Mouse (Mus musculus) heart, postnatal 25 days (tissue): ENCODE data around the gene Fam25c. TPM values are rescaled to one million over a fixed set of nuclear protein-coding genes. Genes with fewer than 3 reads are reported as not detected.
A peak's percentile ranks its signal among the peaks of the same experiment; 100 is the strongest.
"Not testable (repeated sequence)": the region's sequence is repeated elsewhere in the genome, so short reads cannot be mapped to it uniquely, and the experiment has no call there.

ENCODE experiments used
- DNase-seq: peaks from one replicate; pipeline ENCODE4 v3.0.0; 2022; ENCODE audit warnings: low spot score
- intact Hi-C: fragments of 180-260 bp; cut with DNase I; formaldehyde crosslinking; loops from one replicate; pipeline ENCODE4 v1.15.1; 2025
- total RNA-seq, 2 experiments: library from RNA; stranded (reverse); gene quantifications; 2 replicates each; pipeline ENCODE4 v1.2.3; 2021

Gene Fam25c
- total RNA-seq, 2 experiments from 2014 or later: not detected

GRCm38 (mm10) chr14:34365147-34365507 is 9.9 kb upstream of the Fam25c start:
- no peak for DNase-seq
- intact Hi-C loops: no loop called here

- intact Hi-C loops: loop anchor here (5.0 kb wide), 1 partner anchor 52 kb away; the partner anchor contains the start of genes Glud1 and Shld2
- not testable (repeated sequence) for DNase-seq
These were observed 9.3 kb upstream of the Fam25c start for GRCm38 (mm10) chr14:34364254-34365146.

GRCm38 (mm10) chr14:34363490-34364253 is 8.4 kb upstream of the Fam25c start:
- peak; percentile 81 for DNase-seq
- intact Hi-C loops: loop anchor here (1.0 to 5.0 kb wide), 3 partner anchors 51 to 283 kb away; partner anchors contain the start of genes Glud1 and Shld2

- peak; percentile 37 for DNase-seq
- intact Hi-C loops: loop anchor here (1.0 to 5.0 kb wide), 3 partner anchors 51 to 283 kb away; partner anchors contain the start of genes Glud1 and Shld2
These were observed 7.7 kb upstream of the Fam25c start for GRCm38 (mm10) chr14:34362726-34363445.

GRCm38 (mm10) chr14:34362135-34362534 is 6.9 kb upstream of the Fam25c start:
- intact Hi-C loops: loop anchor here (2.0 to 5.0 kb wide), 2 partner anchors 50 to 87 kb away; partner anchors contain the start of genes Glud1 and Shld2
- DNase-seq: no peak

- intact Hi-C loops: loop anchor here (5.0 kb wide), 1 partner anchor 48 kb away; the partner anchor contains the start of genes Glud1 and Shld2
- no peak for DNase-seq
These were observed 5.0 kb upstream of the Fam25c start for GRCm38 (mm10) chr14:34360251-34360650.

GRCm38 (mm10) chr14:34359676-34360244 is 4.5 kb upstream of the Fam25c start:
- no peak for DNase-seq
- intact Hi-C loops: loop anchor here (5.0 kb wide), 1 partner anchor 47 kb away; the partner anchor contains the start of genes Glud1 and Shld2

GRCm38 (mm10) chr14:34357671-34358455 is 2.6 kb upstream of the Fam25c start:
- intact Hi-C loops: no loop called here
- no peak for DNase-seq

- intact Hi-C loops: no loop called here
- no peak for DNase-seq
These were observed 777 bp downstream of the Fam25c start for GRCm38 (mm10) chr14:34354456-34354855.

- intact Hi-C loops: no loop called here
- DNase-seq: no peak
These were observed 1.9 kb downstream of the Fam25c start for GRCm38 (mm10) chr14:34353326-34353725.

- intact Hi-C loops: no loop called here
- no peak for DNase-seq
These were observed 2.7 kb downstream of the Fam25c start for GRCm38 (mm10) chr14:34352523-34352922.

GRCm38 (mm10) chr14:34351660-34352059 is 3.6 kb downstream of the Fam25c start:
- DNase-seq: no peak
- intact Hi-C loops: no loop called here

GRCm38 (mm10) chr14:34349007-34349406 is 6.2 kb downstream of the Fam25c start:
- intact Hi-C loops: no loop called here
- DNase-seq: no peak

GRCm38 (mm10) chr14:34348301-34348700 is 6.9 kb downstream of the Fam25c start:
- DNase-seq: no peak
- intact Hi-C loops: no loop called here

GRCm38 (mm10) chr14:34347084-34347483 is 8.1 kb downstream of the Fam25c start:
- no peak for DNase-seq

GRCm38 (mm10) chr14:34345771-34346566 is 9.3 kb downstream of the Fam25c start:
- no peak for DNase-seq
- intact Hi-C loops: no loop called here

More at GRCm38 (mm10) chr14:34347084-34347483, 8.1 kb downstream of the Fam25c start:
- intact Hi-C loops: no loop called here

- no peak for DNase-seq
- intact Hi-C loops: no loop called here
These were observed 10.9 kb downstream of the Fam25c start for GRCm38 (mm10) chr14:34344361-34344760.

- intact Hi-C loops: no loop called here
- DNase-seq: no peak
These were observed 12.2 kb downstream of the Fam25c start for GRCm38 (mm10) chr14:34343078-34343477.
